Mouse (Mus musculus) limb, embryonic 10.5 days (tissue): Measurements from ENCODE around the gene Slc35e4. TPM values are rescaled to one million over a fixed set of nuclear protein-coding genes. Genes with fewer than 3 reads are reported as not detected.
"Not testable (repeated sequence)": the region's sequence is repeated elsewhere in the genome, so short reads cannot be mapped to it uniquely, and the experiment has no call there.

ENCODE experiments used
- DNase-seq: peaks from one replicate; pipeline ENCODE4 v3.0.0-alpha.2; 2017; ENCODE audit warnings: low spot score
- H3K27ac ChIP-seq: fragments of 300-500 bp; sonication (generic); 2 replicates; pipeline ENCODE4 v1.5.1; 2016; ENCODE audit warnings: mild to moderate bottlenecking
- H3K27me3 ChIP-seq: fragments of 300-500 bp; sonication (generic); 2 replicates; pipeline ENCODE4 v1.6.1; 2016; ENCODE audit warnings: low read depth, mild to moderate bottlenecking; ENCODE audit not compliant: poor library complexity, severe bottlenecking
- H3K36me3 ChIP-seq: fragments of 300-500 bp; sonication (generic); 2 replicates; pipeline ENCODE4 v1.6.1; 2016; ENCODE audit warnings: mild to moderate bottlenecking, moderate library complexity
- H3K4me1 ChIP-seq: fragments of 300-500 bp; sonication (generic); 2 replicates; pipeline ENCODE4 v1.6.1; 2016
- H3K4me3 ChIP-seq: fragments of 300-500 bp; sonication (generic); 2 replicates; pipeline ENCODE4 v1.5.1; 2016; ENCODE audit warnings: mild to moderate bottlenecking, moderate library complexity
- H3K9me3 ChIP-seq: fragments of 300-500 bp; sonication (generic); replicated peaks from 2 replicates; pipeline ENCODE4 v1.6.1; 2016; ENCODE audit warnings: mild to moderate bottlenecking
- WGBS: fragments of 180-500 bp; shearing (Covaris S2); methylation state at CpG from one replicate; pipeline ENCODE4 v1.1.7; 2016; 5-methylcytosine and 5-hydroxymethylcytosine counted together
- polyA plus RNA-seq: library from polyadenylated mRNA; unstranded; fragments of >200 nt; fragmentation: Nextera tagmentation; extraction: Ambion mirVana; gene quantifications from 2 replicates; pipeline ENCODE4 v1.2.1, GENCODE M21; 2016

Gene Slc35e4
- polyA plus RNA-seq = 2.5 and 2.6 TPM in 2 replicates

DNA sequence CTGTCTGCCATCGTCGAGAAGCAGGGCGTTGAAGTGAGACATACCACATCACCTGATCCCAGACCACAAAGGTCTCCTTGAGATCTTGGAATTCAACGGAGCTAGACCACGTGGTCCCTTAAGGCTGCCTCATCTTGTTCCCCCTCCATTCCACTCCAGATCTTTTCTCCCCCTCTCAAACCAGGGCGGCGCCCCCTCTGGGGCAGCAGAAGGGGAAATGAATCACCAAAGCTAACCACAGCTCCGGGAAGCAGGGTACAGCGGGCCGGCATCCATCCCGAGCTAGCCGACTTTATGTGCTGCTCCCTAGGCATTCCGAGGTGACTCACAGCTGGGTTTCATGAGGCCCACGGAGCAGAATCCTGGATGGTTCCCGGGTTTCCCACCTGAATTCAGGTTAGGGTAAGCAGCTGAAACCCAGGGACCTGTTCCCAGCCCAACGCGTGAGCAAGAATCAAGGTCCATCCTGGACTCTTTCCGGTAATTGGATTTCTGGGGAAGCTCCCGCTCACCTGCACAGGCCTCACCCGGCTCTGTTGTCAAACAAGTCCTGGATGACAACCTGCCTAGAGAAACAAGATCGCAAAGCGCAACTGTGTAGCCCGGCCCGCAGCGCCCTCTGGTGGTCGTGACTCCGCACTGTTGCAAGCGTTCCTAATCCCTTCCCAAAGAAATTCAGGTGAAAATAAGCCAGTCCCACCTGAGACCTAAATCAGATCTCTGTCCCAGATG is at the start of gene Slc35e4:
Gene Slc35e4, minus strand, starts transcription at position 556 of the 732 bp plus-strand sequence.
- Histone ChIP-seq H3K4me3 (peak within 1 kb of the TSS; percentile 72), H3K9me3 (no peaks in the 10 kb centered on the region), H3K27me3 (peaks cover 31% of the 10 kb centered on the region), H3K27ac (peak within 1 kb of the TSS; percentile 72), H3K36me3 (no peaks in the 10 kb centered on the region), H3K4me1 (peaks cover 33% of the 10 kb centered on the region)
- WGBS = under 1% methylated on average over 28 of the region's 28 CpGs
- DNase-seq = peak; percentile 95

DNA sequence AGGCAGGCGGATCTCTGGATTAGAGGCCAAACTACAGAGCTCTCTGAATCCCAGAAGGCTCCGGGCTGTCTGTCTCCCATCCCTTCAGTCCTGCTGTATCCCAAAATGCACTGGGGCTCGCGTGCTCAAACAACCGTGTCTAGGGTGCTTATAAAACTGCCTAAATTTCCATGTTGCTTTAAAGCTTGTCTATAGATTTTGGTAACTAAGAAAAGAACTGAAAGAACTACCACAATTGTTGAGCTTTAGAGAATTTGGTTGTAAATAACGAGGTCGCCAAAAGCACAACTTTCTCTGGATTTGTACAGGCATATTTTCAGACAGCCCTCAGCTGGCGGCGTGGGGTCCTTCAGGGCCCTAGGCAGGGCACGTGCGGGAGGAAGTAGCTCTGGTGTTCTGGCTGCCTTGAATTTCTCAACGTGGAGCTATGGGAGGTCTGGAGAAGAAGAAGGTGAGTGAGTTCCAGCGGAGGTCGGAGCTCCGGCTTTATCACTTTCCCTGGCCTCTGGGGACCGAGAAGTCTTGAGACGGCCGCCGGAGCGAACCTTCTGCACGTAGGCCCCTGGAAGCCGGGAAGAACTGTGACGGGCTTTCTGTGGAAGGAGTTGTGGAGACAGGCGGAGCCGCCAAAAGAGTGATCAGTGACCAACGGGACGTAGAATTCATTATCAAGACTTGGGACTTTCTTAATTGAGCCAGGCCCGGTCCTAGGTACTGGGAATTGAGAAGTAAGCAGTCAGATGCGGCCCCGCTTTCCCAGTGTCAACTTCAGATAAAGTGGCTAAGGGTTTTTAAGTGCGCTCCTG is 49.3 kb upstream of the Slc35e4 start, which contains the start of gene Pes1:
Gene Pes1, plus strand, starts transcription at position 366 of the 806 bp plus-strand sequence.
- H3K27me3 ChIP-seq = no peaks in the 10 kb centered on the region
- WGBS = under 1% methylated on average over 31 of the region's 31 CpGs
- peak within 1 kb of the TSS; percentile 94 for H3K4me3 ChIP-seq
- H3K27ac ChIP-seq = peak within 1 kb of the TSS; percentile 91
- peaks cover 19% of the 10 kb centered on the region for H3K36me3 ChIP-seq
- peaks cover 7% of the 10 kb centered on the region for H3K4me1 ChIP-seq
- no peaks in the 10 kb centered on the region for H3K9me3 ChIP-seq
- DNase-seq = peak; percentile 83

DNA sequence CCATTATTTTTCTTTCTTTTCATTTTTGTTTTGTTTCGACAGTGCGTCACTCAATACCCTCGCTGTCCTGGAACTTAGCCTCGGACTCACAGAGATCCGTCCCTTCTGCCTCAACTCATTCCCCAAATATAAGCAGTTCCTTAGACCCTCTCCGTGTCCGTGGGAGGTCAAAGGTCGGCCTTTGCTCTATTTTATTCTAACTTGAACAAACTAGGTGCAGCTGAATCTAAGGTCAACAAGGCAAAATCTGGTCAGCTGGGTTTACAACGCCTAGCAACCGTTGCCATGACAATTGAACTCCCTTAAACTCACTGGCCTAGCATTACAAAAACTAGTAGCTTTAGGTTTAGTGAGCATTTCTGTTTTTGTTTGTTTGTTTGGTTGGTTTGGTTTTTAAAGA is 48.7 kb upstream of the Slc35e4 start:
- 84% methylated on average over 10 of the region's 10 CpGs for WGBS
- no peak for DNase-seq
- peak overlapping the region; percentile 91 for H3K27ac ChIP-seq
- no peaks in the 10 kb centered on the region for H3K27me3 ChIP-seq
- H3K4me3 ChIP-seq = peak overlapping the region; percentile 94
- peaks cover 13% of the 10 kb centered on the region for H3K36me3 ChIP-seq
- H3K4me1 ChIP-seq = peaks cover 7% of the 10 kb centered on the region
- H3K9me3 ChIP-seq = no peaks in the 10 kb centered on the region

DNA sequence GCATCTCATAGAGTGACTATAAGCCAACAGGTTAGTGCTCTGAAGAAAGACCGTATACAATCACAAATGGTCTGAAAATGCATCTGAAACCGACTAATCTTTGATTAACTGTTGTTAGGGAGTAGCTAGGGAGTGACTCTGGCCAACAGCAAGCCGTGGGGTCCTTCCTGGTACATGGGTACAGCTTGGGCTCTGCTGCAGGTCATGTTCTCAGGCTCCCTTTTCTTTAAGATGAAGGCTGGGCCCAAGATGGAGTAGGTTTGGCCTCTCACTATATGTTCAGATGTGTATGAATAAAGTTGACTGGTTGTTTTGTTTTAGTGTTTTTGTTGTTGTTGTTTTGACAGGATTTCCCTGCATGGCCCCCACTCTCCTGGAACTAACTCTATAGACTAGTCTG is 47.3 kb upstream of the Slc35e4 start:
- DNase-seq = no peak
- Histone ChIP-seq H3K27ac (no peak overlapping the region), H3K4me3 (no peak overlapping the region), H3K9me3 (no peaks in the 10 kb centered on the region), H3K4me1 (peaks cover 7% of the 10 kb centered on the region), H3K36me3 (peaks cover 5% of the 10 kb centered on the region; the same call in 1 of the 2 replicates), H3K27me3 (no peaks in the 10 kb centered on the region)
- 81% methylated on average over 3 of the region's 3 CpGs for WGBS

DNA sequence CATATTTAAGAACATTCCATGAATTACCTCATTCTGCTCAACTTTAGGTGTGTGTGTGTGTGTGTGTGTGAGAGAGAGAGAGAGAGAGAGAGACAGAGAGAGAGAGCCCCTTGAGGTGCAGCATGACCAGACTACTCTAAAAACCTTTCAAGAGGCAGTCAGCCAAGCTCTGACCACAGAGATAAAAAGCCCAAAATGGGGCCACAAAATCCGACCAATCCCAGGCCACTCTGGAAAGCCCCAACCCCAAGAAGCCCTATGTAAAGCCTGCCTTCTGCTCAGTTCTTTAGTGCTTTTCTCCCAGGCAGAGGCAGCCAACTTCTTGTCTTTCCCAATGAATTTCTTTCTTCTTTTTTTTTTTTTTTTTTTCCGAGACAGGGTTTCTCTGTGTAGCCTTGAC is 46.4 kb upstream of the Slc35e4 start:
- Histone ChIP-seq H3K36me3 (no peaks in the 10 kb centered on the region), H3K27me3 (no peaks in the 10 kb centered on the region), H3K4me1 (peaks cover 7% of the 10 kb centered on the region), H3K4me3 (no peak overlapping the region), H3K9me3 (no peaks in the 10 kb centered on the region), H3K27ac (no peak overlapping the region)
- WGBS = 63% methylated on average over 2 of the region's 2 CpGs
- DNase-seq = no peak

DNA sequence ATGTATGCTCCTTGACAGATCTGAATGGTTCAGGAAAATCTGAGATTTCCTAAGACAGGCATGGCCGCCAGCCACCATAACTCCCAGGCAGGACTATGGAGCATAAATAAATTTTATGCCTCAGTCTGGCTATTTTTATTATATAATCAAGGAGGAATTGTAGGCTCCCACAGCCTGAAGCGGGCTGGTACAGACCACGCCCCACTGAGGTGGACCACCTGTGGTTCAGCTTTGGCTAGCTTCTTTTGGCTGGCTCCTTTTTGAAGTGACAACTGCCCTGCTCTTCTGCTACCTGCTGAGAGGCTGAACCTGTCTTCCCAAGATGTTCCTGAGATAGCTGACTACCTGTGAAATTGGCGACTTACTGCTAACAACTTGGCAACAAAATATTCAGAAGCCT is 40.9 kb upstream of the Slc35e4 start:
- not testable (repeated sequence) for DNase-seq, H3K4me3 ChIP-seq, H3K36me3 ChIP-seq, H3K9me3 ChIP-seq, H3K27me3 ChIP-seq, H3K27ac ChIP-seq, H3K4me1 ChIP-seq
- 77% methylated on average over 4 of the region's 4 CpGs for WGBS

DNA sequence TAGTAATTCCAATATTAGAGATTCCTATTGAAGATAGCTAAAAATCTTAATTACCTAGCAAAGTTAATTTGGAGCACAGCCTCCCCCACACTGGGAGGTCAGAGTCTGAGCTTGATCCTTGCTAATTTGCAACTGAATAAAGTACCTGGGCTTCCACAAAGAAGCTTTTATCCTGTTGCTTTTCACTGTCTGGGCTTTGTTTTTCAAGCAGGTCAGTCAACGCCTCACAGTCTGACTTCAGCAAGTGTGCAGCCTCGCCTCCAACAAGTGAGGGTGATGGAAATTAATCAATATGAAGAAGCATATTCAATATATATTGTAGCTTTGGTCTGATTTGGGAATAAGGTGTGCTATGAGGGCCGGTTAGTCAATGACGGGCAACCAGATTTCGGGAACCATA is 40.4 kb upstream of the Slc35e4 start:
- H3K4me1 ChIP-seq, H3K27ac ChIP-seq, H3K9me3 ChIP-seq, H3K27me3 ChIP-seq, H3K36me3 ChIP-seq, H3K4me3 ChIP-seq, DNase-seq: not testable (repeated sequence)
- 89% methylated on average over 5 of the region's 5 CpGs for WGBS

DNA sequence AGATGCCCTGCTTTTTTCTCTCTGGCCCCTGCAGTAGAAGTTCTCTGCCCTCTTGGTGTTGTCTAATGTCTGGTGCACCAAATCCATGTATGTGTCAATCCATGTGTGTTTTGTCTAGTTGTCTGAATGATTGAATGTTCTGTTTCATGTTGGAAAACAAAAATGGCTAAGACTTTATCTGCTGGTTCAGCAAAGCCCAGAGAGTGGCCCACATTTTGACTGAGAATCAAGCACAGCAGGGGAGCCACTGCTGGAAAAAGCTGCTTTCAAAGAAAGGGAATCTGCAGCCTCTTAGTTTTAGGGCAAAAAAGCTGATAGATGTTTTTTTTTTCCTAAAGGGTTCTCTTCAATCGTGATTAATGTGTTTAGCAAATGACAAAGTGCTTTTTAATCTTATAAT is 31.9 kb upstream of the Slc35e4 start:
- Histone ChIP-seq H3K27ac (no peak overlapping the region), H3K4me1 (no peaks in the 10 kb centered on the region), H3K27me3 (peaks cover 24% of the 10 kb centered on the region), H3K9me3 (no peaks in the 10 kb centered on the region), H3K4me3 (no peak overlapping the region), H3K36me3 (no peaks in the 10 kb centered on the region)
- 21% methylated on average over 1 of the region's 1 CpGs for WGBS
- peak; percentile 7 for DNase-seq

DNA sequence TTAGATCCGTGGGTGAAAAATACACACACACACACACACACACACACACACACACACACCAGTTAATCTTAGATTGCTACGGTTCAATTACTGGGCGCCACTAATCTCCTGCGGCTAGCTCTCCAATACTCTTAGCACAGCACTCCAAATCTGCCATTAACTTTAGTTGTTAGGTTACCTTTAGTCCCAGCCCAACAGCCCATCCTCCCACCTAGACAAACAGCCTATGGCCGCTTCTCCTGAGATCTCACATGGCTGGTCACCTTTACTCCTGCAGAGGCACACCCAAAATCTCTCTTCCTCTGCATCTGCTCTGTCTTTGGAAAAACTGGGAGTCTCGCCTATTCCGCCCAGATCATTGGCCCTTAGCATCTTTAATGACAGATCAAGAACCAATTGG is 26.9 kb upstream of the Slc35e4 start:
- peaks cover 15% of the 10 kb centered on the region for H3K27me3 ChIP-seq
- WGBS = 90% methylated on average over 7 of the region's 7 CpGs
- no peak overlapping the region for H3K27ac ChIP-seq
- no peaks in the 10 kb centered on the region for H3K9me3 ChIP-seq
- DNase-seq = no peak
- no peak overlapping the region for H3K4me3 ChIP-seq
- H3K4me1 ChIP-seq = no peaks in the 10 kb centered on the region
- H3K36me3 ChIP-seq = no peaks in the 10 kb centered on the region

DNA sequence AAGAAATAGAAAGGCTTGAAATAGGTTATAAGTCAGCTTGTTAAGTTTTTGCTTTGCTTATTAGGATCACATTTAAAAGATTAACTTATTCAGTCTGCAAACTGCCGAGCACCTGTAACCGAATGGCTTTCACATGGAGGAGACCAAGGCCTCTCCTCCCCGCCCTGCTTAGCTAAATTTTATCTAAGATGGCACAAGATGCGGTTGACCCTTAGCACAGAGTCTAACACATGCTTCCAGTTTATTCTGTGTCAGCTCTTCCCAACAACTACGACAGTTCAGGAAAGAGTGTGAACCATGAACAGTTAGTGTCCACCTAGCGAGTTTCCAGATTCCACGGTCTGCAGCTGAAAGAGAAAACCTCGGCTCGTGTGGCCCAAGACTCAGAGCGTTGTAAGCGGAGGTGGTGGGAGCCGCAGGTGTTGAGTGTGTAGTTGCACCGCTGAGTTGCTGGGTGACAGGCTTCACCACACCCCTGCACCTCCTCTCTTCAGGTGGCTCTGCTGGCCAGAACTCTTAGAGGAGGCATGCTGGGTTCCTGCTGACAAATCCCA is 22.9 kb upstream of the Slc35e4 start:
- Histone ChIP-seq H3K9me3 (no peaks in the 10 kb centered on the region), H3K4me3 (no peak overlapping the region), H3K27me3 (no peaks in the 10 kb centered on the region), H3K4me1 (no peaks in the 10 kb centered on the region), H3K27ac (no peak overlapping the region), H3K36me3 (no peaks in the 10 kb centered on the region)
- DNase-seq = no peak
- 80% methylated on average over 13 of the region's 13 CpGs for WGBS

DNA sequence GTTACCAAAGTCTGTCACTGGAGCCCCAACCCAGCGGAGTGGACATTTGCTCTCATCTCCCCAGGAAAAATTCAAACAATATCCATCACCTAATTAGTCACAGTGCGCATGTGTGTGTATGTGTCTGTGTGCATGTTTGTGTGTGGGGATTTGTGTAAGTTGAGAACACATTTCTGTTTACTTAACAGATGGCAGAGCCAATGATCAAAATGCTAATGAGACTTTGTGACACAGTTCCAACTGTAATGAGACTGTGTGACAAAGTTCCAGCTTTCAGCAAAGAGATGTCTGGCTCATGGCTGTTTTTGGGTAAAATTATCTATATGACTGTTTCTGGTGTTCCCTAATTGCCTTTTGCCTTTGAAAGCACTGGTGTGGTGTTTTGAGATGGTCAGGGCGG is 21.9 kb upstream of the Slc35e4 start:
- Histone ChIP-seq H3K36me3 (no peaks in the 10 kb centered on the region), H3K9me3 (no peaks in the 10 kb centered on the region), H3K27ac (no peak overlapping the region), H3K4me1 (peaks cover 5% of the 10 kb centered on the region), H3K27me3 (no peaks in the 10 kb centered on the region), H3K4me3 (no peak overlapping the region)
- 87% methylated on average over 3 of the region's 3 CpGs for WGBS
- no peak for DNase-seq

DNA sequence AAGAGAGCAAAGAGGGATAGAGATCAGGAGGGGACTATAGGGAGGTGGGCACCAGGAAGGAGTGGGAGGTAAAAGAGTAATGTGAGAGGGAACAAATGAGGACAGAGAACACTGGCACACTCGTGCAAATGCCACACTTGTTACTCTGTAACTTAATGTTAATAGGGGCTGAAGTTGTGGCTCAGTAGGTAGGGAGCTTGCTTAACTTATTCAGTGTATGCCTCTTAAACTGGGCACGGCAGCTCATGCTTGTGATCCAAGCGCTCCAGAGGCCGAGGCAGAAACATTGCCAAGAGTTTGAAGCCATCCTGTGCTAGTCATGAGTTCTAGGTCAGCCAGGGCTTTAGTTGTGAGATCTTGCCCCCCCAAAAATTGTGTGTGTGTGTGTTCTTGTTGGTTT is 20.7 kb upstream of the Slc35e4 start:
- Histone ChIP-seq H3K27ac (no peak overlapping the region), H3K9me3 (no peaks in the 10 kb centered on the region), H3K36me3 (no peaks in the 10 kb centered on the region), H3K4me1 (peaks cover 10% of the 10 kb centered on the region), H3K27me3 (no peaks in the 10 kb centered on the region), H3K4me3 (no peak overlapping the region)
- 75% methylated on average over 4 of the region's 4 CpGs for WGBS
- DNase-seq = no peak

DNA sequence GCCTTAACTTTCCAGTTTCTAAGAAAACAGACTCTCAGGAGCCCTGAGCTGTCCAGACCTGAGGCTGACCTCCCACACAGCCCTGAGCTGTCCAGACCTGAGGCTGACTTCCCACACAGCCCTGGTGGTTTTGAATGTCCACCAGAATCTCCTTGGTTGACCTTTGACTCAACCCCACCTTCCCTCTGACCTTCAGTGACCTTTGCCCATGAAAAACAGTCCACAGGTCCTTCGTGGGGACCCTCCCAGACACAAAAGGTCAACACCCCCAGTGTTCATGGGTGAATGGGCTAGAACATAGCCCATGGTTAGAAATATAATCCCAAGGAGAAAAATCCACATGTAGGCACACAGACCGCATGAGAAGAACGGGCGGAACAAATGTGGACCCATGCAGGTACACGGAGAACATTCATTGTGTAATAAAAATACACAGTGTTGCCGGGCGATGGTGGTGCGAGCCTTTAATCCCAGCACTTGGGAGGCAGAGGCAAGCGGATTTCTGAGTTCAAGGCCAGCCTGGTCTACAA is 19.4 kb upstream of the Slc35e4 start:
- Histone ChIP-seq H3K4me1 (peaks cover 10% of the 10 kb centered on the region), H3K27me3 (no peaks in the 10 kb centered on the region), H3K4me3 (no peak overlapping the region), H3K9me3 (no peaks in the 10 kb centered on the region), H3K36me3 (no peaks in the 10 kb centered on the region), H3K27ac (no peak overlapping the region)
- WGBS = 91% methylated on average over 9 of the region's 9 CpGs
- DNase-seq = peak; percentile 23
